Comparison of ENCODE assay signal across 8 mouse cellular contexts in genomic region chr8:106871328-106871926, GRCm38 (mm10). TPM values are rescaled to one million over a fixed set of nuclear protein-coding genes. Genes with fewer than 3 reads are reported as not detected.
DNase-seq lines count a peak whose midpoint lies in the region; ATAC-seq and TF ChIP-seq lines count a peak whose summit lies in the region.

No protein-coding gene starts in this region.

- peak; percentile 39 for DNase-seq in embryo, embryonic 10.5 days (ENCODE audit: low spot score)
- no peak for DNase-seq in embryo, embryonic 10 days (ENCODE audit: low spot score)
- no peak for DNase-seq in CH12.LX (ENCODE audit: extremely low read depth)
- no peak for DNase-seq in limb, embryonic 11.5 days (ENCODE audit: low spot score)
- no peak for DNase-seq in left cerebral cortex, adult 18-20 months (ENCODE audit: low spot score in 2 of 2)
- no peak for DNase-seq in spleen, postnatal 36 days (ENCODE audit: low spot score in 2 of 2)

- 0 out of 2 replicates have a peak overlapping the region, but pooled peaks have one; percentile 8 for H3K4me2 ChIP-seq in CH12.LX (ENCODE audit: insufficient read depth, low read depth, poor library complexity, severe bottlenecking)
- H3K4me2 ChIP-seq in forebrain, embryonic 15.5 days (replicated peaks) = peak overlapping the region; percentile 98
- peak overlapping the region; percentile 99 for H3K4me2 ChIP-seq in limb, embryonic 11.5 days (ENCODE audit: low read depth, severe bottlenecking)

- no peak overlapping the region for H3K4me3 ChIP-seq in CH12.LX (replicated peaks in 1 of 3; ENCODE audit: low read depth in 2 of 3, low read length in 2 of 3, poor library complexity in 1 of 3)
- peak overlapping the region; percentile 72 for H3K4me3 ChIP-seq in forebrain, embryonic 15.5 days
- H3K4me3 ChIP-seq in limb, embryonic 11.5 days (ENCODE audit: low read depth, low read length) = peak overlapping the region; percentile 57
- peak overlapping the region; percentile 54 for H3K4me3 ChIP-seq in olfactory bulb, adult 2 months (ENCODE audit: insufficient read depth, low read depth, low read length)

- WGBS in forebrain, embryonic 15.5 days = under 1% methylated on average over 15 of the region's 15 CpGs
- WGBS in limb, embryonic 11.5 days = 1% methylated on average over 15 of the region's 15 CpGs
- WGBS in olfactory bulb, adult 2 months = under 1% methylated on average over 15 of the region's 15 CpGs

- H3K4me1 ChIP-seq in CH12.LX (ENCODE audit: control insufficient read depth in 1 of 2, insufficient read depth in 2 of 2) = no peaks in the 10 kb centered on the region
- peaks cover 27% of the 10 kb centered on the region for H3K4me1 ChIP-seq in forebrain, embryonic 15.5 days
- H3K4me1 ChIP-seq in limb, embryonic 11.5 days (ENCODE audit: control insufficient read depth, insufficient read depth, low read length) = peaks cover 31% of the 10 kb centered on the region
- peaks cover 25% of the 10 kb centered on the region for H3K4me1 ChIP-seq in olfactory bulb, adult 2 months (ENCODE audit: control insufficient read depth, insufficient read depth, low read length)

- H3K9me3 ChIP-seq in CH12.LX (replicated peaks; ENCODE audit: low read length) = no peaks in the 10 kb centered on the region
- H3K9me3 ChIP-seq in forebrain, embryonic 15.5 days = no peaks in the 10 kb centered on the region
- H3K9me3 ChIP-seq in limb, embryonic 11.5 days (ENCODE audit: control insufficient read depth, low read length) = no peaks in the 10 kb centered on the region

- TF ChIP-seq RAD21 in CH12.LX (IDR thresholded peaks at IDR 0.05; ENCODE audit: low read depth, low read length) = no peak

- TF ChIP-seq CTCF in CH12.LX (conservative IDR thresholded peaks at IDR 0.05 in 1 of 2, IDR thresholded peaks at IDR 0.05 in 1 of 2; ENCODE audit: low read depth in 2 of 2, low read length in 2 of 2) = no peak
- TF ChIP-seq CTCF in olfactory bulb, adult 2 months (IDR thresholded peaks at IDR 0.05; ENCODE audit: insufficient read depth, low read depth, low read length) = no peak

- no peak overlapping the region for H3K27ac ChIP-seq in CH12.LX (ENCODE audit: insufficient read depth, low read depth)
- H3K27ac ChIP-seq in forebrain, embryonic 15.5 days (replicated peaks) = peak overlapping the region; percentile 65
- H3K27ac ChIP-seq in limb, embryonic 11.5 days (replicated peaks; ENCODE audit: low read depth, low read length) = no peak overlapping the region
- no peak overlapping the region for H3K27ac ChIP-seq in olfactory bulb, adult 2 months (ENCODE audit: insufficient read depth, low read depth, low read length)

- H3K9ac ChIP-seq in CH12.LX (ENCODE audit: insufficient read depth, low read depth) = no peak overlapping the region
- H3K9ac ChIP-seq in forebrain, embryonic 15.5 days (replicated peaks) = peak overlapping the region; percentile 70
- peak overlapping the region; percentile 60; the same call in 1 of the 2 replicates for H3K9ac ChIP-seq in limb, embryonic 11.5 days (ENCODE audit: low read length)

- no peak for TF ChIP-seq EP300 in CH12.LX (IDR thresholded peaks at IDR 0.05; ENCODE audit: low read length)

- H3K36me3 ChIP-seq in CH12.LX (replicated peaks in 1 of 2; ENCODE audit: control insufficient read depth in 1 of 2, insufficient read depth in 1 of 2, low read length in 1 of 2) = peaks cover 6 to 48% of the 10 kb centered on the region in 2 experiments
- H3K36me3 ChIP-seq in forebrain, embryonic 15.5 days = 0 out of 2 replicates have a peak, but pooled peaks cover 1% of the 10 kb centered on the region
- peaks cover 3% of the 10 kb centered on the region; the same call in 1 of the 2 replicates for H3K36me3 ChIP-seq in limb, embryonic 11.5 days (ENCODE audit: control insufficient read depth, insufficient read depth, low read length)

- in situ Hi-C loops in CH12.LX (cut with MboI; ENCODE audit: low pct_ligation_motif_present, low pct_unique_long_range_greater_than_20kb, low sequenced_read_pairs) = no loop called here

- H3K79me2 ChIP-seq in CH12.LX (replicated peaks; ENCODE audit: control insufficient read depth, extremely low read depth, insufficient read depth, poor library complexity, severe bottlenecking) = no peaks in the 10 kb centered on the region

- no peaks in the 10 kb centered on the region for H3K27me3 ChIP-seq in CH12.LX (replicated peaks)
- peaks cover 18% of the 10 kb centered on the region; the same call in 1 of the 2 replicates for H3K27me3 ChIP-seq in forebrain, embryonic 15.5 days
- peaks cover 36% of the 10 kb centered on the region for H3K27me3 ChIP-seq in limb, embryonic 11.5 days (ENCODE audit: control insufficient read depth, insufficient read depth, low read length)

- peak; percentile 36; the same call in 1 of the 2 replicates for ATAC-seq in forebrain, embryonic 15.5 days (replicated peaks)
- ATAC-seq in limb, embryonic 11.5 days (ENCODE audit: insufficient number of reproducible peaks, low FRiP score, low TSS enrichment, low read depth) = no peak

- dilution Hi-C loops in CH12.LX (cut with MboI; ENCODE audit: extremely low pct_ligation_motif_present, extremely low pct_unique_long_range_greater_than_20kb, low sequenced_read_pairs) = no loop called here

- no peak for TF ChIP-seq POLR2A in CH12.LX (IDR thresholded peaks at IDR 0.05; ENCODE audit: low read depth, low read length)
- no peak for TF ChIP-seq POLR2A in olfactory bulb, adult 2 months (IDR thresholded peaks at IDR 0.05; ENCODE audit: insufficient read depth, low read depth, low read length)

TF ChIP-seq in CH12.LX, 34 proteins besides CTCF, POLR2A, EP300 and RAD21:
- TF ChIP-seq NRF1 (IDR thresholded peaks at IDR 0.05; ENCODE audit: low read depth, low read length) = no peak
- no peak for TF ChIP-seq TCF12 (IDR thresholded peaks at IDR 0.05; ENCODE audit: low read depth, low read length)
- no peak for TF ChIP-seq CHD1 (IDR thresholded peaks at IDR 0.05; ENCODE audit: low read depth, low read length)
- TF ChIP-seq SIN3A (IDR thresholded peaks at IDR 0.05; ENCODE audit: low read length) = no peak
- TF ChIP-seq IRF4 (IDR thresholded peaks at IDR 0.05; ENCODE audit: low read depth, low read length) = no peak
- TF ChIP-seq MAZ (IDR thresholded peaks at IDR 0.05; ENCODE audit: low read depth, low read length) = no peak
- no peak for TF ChIP-seq USF1 (IDR thresholded peaks at IDR 0.05; ENCODE audit: low read depth, low read length)
- TF ChIP-seq TBP (conservative IDR thresholded peaks at IDR 0.05; ENCODE audit: low read depth, low read length) = no peak
- TF ChIP-seq ZNF384 (IDR thresholded peaks at IDR 0.05; ENCODE audit: low read depth, low read length) = no peak
- TF ChIP-seq POLR2AphosphoS2 (IDR thresholded peaks at IDR 0.05; ENCODE audit: low read depth, low read length) = no peak
- TF ChIP-seq UBTF (IDR thresholded peaks at IDR 0.05; ENCODE audit: low read depth, low read length) = no peak
- no peak for TF ChIP-seq PAX5 (IDR thresholded peaks at IDR 0.05; ENCODE audit: low read length)
- TF ChIP-seq MEF2A (IDR thresholded peaks at IDR 0.05; ENCODE audit: borderline replicate concordance, low read depth, low read length) = no peak
- no peak for TF ChIP-seq JUN (IDR thresholded peaks at IDR 0.05; ENCODE audit: insufficient read depth, low read depth, low read length)
- no peak for TF ChIP-seq ZC3H11A (IDR thresholded peaks at IDR 0.05; ENCODE audit: low read depth, low read length)
- no peak for TF ChIP-seq BHLHE40 (IDR thresholded peaks at IDR 0.05; ENCODE audit: low read depth, low read length)

RNA-seq across cellular contexts. Expression of gene Has3, which starts 1.4 kb away (rescaled TPM):
- total RNA-seq in CH12.LX (2012; rRNA removed) (3.7 and 4.7 TPM in 2 replicates), CH12.LX (2014; rRNA removed) (0.07 TPM in 1 of 2 replicates, not detected in the other)
- polyA plus RNA-seq in CH12.LX (2012; ENCODE audit: insufficient read length, low read depth) = 0.29 and 0.31 TPM in 2 replicates
- polyA plus RNA-seq in forebrain, embryonic 15.5 days (2015; fragmentation: Nextera tagmentation; extraction: Ambion mirVana) = 0.89 and 0.95 TPM in 2 replicates
- polyA plus RNA-seq in limb, embryonic 11.5 days (2014; fragmentation: Nextera tagmentation; extraction: Ambion mirVana) = 0.24 and 0.40 TPM in 2 replicates
- polyA plus RNA-seq in olfactory bulb, adult 2 months (2012; ENCODE audit: insufficient read depth, insufficient read length, low replicate concordance, missing spikeins) = not detected in 2 replicates
- 1 to 10 TPM; 1.1 to 2.0 TPM for total RNA-seq in left cerebral cortex, adult 18-20 months (2021)

RNA-seq across cellular contexts. Expression of gene Utp4, which starts 22.0 kb away (rescaled TPM):
- total RNA-seq in CH12.LX (2012; rRNA removed) (80.6 and 114 TPM in 2 replicates), CH12.LX (2014; rRNA removed) (152 and 156 TPM in 2 replicates)
- polyA plus RNA-seq in CH12.LX (2012; ENCODE audit: insufficient read length, low read depth) = 183 and 202 TPM in 2 replicates
- 49.1 and 49.4 TPM in 2 replicates for polyA plus RNA-seq in forebrain, embryonic 15.5 days (2015; fragmentation: Nextera tagmentation; extraction: Ambion mirVana)
- 82.6 and 89.6 TPM in 2 replicates for polyA plus RNA-seq in limb, embryonic 11.5 days (2014; fragmentation: Nextera tagmentation; extraction: Ambion mirVana)
- polyA plus RNA-seq in olfactory bulb, adult 2 months (2012; ENCODE audit: insufficient read depth, insufficient read length, low replicate concordance, missing spikeins) = not detected in 2 replicates
- total RNA-seq in left cerebral cortex, adult 18-20 months (2021) = 10 to 100 TPM; 36.9 to 40.8 TPM

Comparison
In these comparisons a context has a peak if more than half of its experiments do, and no peak if none do; other contexts are left out.
1. H3K4me2 ChIP-seq: peak in every context shown above with its lines; median percentile 99 in limb, embryonic 11.5 days; 98 in forebrain, embryonic 15.5 days; 8 in CH12.LX.
2. H3K4me3 ChIP-seq: peak in forebrain, embryonic 15.5 days (single experiment), limb, embryonic 11.5 days (single experiment) and olfactory bulb, adult 2 months (single experiment); none in CH12.LX (0 of 3).
3. RNA of gene Utp4, which starts 22.0 kb away (polyA plus RNA-seq): 183 to 202 TPM in CH12.LX, 82.6 to 89.6 TPM in limb, embryonic 11.5 days and 49.1 to 49.4 TPM in forebrain, embryonic 15.5 days; not detected in olfactory bulb, adult 2 months; every median in the first group is over 10 times any median in the second.